Mouse (Mus musculus): Measurements from ENCODE around the gene Nufip1.

Gene Nufip1

GRCm38 (mm10) chr14:76110396-76111221 lies at the start of gene Nufip1, which contains the start of gene Gpalpp1:
Gene Nufip1 (plus strand): TSS chr14:76110891.
Gene Gpalpp1 (minus strand): TSS chr14:76110760.
- peak; percentile 94 for DNase-seq

GRCm38 (mm10) chr14:76067237-76067636 lies 43.5 kb upstream of the Nufip1 start:
- no peak for DNase-seq

- DNase-seq, result no peak
Measured at GRCm38 (mm10) chr14:76068296-76068695, 42.4 kb upstream of the Nufip1 start.

GRCm38 (mm10) chr14:76069296-76069695 lies 41.4 kb upstream of the Nufip1 start:
- DNase-seq, result no peak

- DNase-seq, result no peak
Measured at GRCm38 (mm10) chr14:76072626-76073025, 38.1 kb upstream of the Nufip1 start.

DNA sequence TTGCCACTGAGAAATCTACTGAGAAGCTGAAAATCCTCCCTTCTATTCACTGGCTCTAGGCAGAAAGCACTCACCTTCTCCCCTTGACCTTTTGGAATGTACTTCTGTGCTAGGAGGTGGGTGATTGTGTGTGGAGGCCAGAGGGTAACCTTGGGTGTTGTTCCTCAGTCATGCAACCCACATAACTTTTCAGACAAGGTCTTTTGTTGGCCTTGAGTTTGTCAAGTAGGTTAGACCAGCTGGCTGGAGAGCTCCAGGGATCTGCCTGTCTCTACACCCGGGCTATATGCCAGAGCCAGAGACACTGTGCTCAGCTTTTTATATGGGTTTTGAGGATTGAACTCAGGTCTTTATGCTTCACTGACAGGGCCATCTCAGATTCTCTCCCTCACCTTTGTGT lies 36.5 kb upstream of the Nufip1 start:
- no peak for DNase-seq

GRCm38 (mm10) chr14:76075721-76076120 lies 35.0 kb upstream of the Nufip1 start:
- DNase-seq, result no peak

DNA sequence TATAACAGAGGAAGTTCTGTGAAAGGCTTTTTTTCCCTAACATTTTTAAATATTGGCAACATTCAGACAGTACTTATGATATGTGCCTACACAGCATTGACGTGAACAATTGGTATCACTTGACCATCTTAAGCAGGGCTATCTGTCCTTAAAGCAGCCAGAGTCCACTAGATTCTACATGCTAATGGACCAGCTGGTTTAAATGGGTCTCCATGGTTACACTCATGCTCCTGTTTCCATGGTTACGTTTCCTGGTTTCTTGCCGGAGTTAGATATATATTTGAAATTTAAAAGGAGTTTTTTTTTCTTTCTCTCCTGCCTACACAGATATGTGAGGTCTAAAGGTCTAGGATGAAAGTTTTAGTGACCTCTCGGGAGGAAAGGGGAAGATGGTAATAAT lies 34.1 kb upstream of the Nufip1 start:
- DNase-seq, result peak; percentile 57

DNA sequence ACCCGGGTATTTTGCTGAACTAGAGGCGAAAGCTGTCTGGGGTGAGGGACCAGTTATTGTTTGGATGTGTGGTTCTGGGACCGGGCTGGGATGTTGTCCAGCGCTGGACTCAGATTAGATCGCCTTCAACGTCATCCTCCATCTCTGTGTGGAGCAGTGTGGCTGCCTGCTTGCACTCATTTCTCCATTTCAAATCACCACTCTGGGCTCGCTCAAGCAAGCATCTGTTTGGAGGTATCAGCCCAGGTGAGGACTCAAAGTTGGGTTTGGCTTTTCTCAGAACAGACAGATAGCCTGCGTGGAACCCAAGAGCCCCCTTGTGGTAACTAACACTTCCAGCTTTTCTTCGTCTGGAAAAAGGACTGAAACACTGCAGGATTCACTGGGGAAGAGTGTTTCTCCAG lies 33.6 kb upstream of the Nufip1 start:
- DNase-seq, result peak; percentile 52

DNA sequence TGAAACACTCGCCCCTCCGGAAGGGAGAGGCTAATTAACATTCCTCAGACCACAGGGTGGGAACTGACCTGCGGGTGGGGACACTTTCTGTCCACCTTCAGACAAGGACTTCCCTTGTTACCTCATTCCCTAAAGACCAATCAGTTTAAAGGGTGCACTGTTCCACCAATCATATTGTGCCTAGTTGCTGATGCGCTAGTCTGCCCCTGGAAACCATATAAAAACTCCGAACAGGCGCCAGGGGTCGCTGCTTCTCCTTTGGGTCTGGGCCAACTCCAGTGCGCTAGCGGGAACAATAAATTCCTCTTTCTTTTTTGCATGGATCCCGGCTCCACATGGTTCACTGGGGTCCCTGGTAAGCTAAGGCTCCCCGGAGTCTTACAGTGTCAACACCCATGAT lies 29.2 kb upstream of the Nufip1 start:
- no peak for DNase-seq

GRCm38 (mm10) chr14:76082086-76082636 lies 28.5 kb upstream of the Nufip1 start:
- no peak for DNase-seq

DNA sequence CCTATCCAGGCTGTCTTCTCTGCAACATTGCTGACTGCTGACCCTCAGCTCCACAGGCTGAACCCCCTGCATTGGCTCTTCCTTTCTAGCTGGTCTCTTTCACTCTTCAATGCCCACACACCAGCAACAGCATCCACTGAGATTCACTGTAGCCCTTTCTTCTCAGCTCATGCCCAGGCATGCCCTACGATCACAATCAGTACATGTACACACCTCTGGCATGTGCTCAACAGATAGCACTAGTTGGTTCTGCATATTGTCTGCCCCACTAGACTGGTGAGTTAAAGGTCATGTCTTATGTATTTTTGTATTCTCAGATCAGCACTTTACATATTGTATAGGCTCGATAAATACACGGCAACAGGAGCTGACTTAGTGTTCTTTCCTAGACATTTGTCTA lies 26.5 kb upstream of the Nufip1 start:
- no peak for DNase-seq

DNA sequence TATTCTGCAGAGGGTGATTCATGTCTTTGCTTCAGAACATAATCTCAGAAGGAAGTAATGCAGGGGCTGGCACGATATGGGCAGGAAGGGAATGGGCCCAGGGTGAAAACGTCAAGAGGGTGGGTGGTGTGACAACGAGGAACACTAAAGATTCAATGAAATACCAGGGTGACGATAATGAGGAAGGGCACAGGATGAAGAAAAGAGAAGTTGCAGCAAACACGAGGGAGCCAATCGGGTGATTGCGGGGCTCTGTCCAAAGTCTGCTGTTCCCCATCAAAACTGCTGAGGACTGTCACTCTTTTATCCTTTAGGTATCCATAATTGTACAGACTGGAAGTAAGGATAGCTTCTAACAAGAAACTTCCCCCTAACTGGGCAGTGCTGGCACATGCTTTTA lies 13.4 kb upstream of the Nufip1 start:
- no peak for DNase-seq

GRCm38 (mm10) chr14:76097815-76098214 lies 12.9 kb upstream of the Nufip1 start:
- no peak for DNase-seq

DNA sequence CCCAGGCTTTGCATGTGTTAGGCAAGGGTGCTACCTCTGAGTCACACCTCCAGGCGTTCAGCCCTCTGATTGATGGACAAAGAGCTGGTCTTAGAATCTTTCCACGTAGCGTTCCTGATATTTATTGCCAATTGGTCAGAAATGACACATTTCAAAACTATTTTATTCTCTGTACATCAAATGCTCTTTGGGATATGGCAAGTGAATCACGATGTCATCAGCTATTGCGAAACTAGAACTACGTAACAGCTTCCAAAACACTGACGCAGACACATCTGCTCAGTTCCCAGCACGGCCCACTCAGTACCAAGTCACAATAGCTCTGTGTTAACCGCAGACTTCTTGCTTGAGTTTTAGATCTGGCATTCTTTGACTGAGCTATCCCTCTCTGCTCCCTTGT lies 11.1 kb upstream of the Nufip1 start:
- DNase-seq, result no peak

GRCm38 (mm10) chr14:76115744-76116143 lies 5.1 kb downstream of the Nufip1 start:
- no peak for DNase-seq

GRCm38 (mm10) chr14:76118963-76119362 lies 8.3 kb downstream of the Nufip1 start:
- no peak for DNase-seq

- peak; percentile 83 for DNase-seq
Measured at GRCm38 (mm10) chr14:76120472-76120871, 9.8 kb downstream of the Nufip1 start.

GRCm38 (mm10) chr14:76121901-76122662 lies 11.4 kb downstream of the Nufip1 start:
- DNase-seq, result peak; percentile 15

DNA sequence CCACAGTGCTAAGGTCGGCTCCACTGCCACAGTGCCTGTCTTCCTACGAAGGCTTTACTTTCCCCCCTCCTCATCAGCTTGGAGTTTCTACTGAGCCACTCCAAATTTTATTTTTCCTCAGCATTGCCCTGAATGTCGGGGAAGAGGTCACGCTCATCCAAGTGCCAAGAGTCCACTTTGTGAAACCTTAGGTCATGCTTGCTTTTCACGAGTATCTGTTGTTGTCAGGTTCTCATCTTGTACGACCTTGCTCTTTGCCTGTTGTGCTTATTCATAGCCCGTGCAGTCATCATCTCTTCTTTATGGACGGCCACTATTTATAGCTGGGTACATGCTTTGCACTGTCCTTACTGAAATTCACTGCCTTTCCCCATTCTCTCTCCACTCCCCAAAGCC lies 12.0 kb downstream of the Nufip1 start:
- DNase-seq, result no peak

GRCm38 (mm10) chr14:76127311-76127710 lies 16.6 kb downstream of the Nufip1 start:
- no peak for DNase-seq

GRCm38 (mm10) chr14:76128174-76128573 lies 17.5 kb downstream of the Nufip1 start:
- no peak for DNase-seq

DNA sequence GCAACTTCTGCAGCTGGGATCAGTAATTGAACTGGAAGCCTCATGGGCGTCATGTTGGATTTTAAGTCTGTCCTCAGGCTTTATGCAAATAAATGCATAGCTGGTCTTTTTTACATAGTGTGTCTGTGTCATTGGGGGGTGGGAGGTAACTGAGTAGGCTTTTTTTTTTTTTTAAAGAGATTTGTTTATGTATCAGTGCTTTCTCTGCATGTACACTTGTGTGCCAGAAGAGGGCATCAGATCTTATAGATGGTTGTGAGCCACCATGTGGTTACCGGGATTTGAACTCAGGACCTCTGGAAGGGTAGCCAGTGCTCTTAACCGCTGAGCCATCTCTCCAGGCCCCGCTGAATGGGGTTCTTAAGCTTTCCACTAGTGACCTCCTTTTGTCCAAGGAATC lies 24.3 kb downstream of the Nufip1 start:
- DNase-seq, result no peak

DNA sequence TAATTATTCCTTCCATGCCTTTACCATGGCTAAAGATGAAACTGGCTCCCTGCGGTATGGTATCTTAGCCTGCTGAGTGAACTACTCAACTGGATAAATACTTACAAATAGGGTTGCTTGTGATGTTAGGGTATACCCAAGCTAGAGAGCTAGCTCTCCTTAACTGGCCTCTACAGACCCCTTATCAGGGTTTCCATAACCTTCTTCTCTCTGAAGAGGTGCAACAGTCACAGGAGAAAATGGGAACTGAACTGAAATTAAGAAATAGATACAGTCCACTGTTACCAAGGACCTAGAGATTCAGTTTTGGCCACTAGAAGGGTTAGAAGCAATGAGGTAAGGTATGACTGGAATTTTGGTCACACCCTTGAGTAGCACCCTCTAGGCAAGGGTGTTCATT lies 34.6 kb downstream of the Nufip1 start:
- no peak for DNase-seq
